Mouse (Mus musculus): Measurements from ENCODE around the gene Mfsd14a.

The Mfsd14a gene

DNA sequence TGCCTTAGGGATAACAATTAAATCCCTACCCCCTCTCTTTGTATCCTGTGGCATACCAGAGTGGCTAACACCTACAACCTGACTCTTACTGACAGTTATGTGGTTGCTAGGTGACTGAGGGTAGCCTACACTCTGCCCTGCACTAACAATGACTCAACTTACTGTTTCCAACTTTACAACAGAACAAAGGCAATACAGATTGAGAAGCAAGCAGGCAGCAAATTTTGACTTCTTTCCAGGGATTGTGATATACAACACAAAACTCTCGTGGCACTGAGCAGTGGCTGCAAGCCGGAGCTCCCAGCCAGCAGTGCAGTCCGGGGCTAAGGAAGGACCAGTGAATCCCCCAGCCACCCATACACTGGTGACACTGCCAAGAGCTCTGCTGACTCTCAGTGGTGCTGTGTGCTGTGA lies 10.4 kb downstream of the Mfsd14a start:
- no peak for DNase-seq (ENCODE audit: low spot score)

DNA sequence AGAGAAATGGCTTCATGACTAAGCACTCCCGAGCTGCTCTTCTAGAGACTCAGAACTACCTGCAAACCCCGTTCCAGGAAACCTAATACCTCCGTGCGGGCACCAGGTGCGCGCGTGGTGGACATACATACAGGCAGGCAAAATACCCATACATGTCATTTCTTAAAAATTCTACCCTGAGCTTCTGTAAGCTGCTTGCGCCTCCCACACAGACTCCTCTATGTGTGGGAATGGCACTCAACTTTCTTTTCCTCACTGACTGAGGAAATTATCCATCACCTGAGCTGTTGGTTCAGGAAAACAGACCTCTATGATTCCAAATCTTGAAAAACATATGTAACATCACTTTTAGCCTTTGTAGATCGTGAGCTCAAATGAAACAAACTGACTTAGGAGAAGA lies 11.8 kb downstream of the Mfsd14a start:
- DNase-seq (ENCODE audit: low spot score), result no peak

DNA sequence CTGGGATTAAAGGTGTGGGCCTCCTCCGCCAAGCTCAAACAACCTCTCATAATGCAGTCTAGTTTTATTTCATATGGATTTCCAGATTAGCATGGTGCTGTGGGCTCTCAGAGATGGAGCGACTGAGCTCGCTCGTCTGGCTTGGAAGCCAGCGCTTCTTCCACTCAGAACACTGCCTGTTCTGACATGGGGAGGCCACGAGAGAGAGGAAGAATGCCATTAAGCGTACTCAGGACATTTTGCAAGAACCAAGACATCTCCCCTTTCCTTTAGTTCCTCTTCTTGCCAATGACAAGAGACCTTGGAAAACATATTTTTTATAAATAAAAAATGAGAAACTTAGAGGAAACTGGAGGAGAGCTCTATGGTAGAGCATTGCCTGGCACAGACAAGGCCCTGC lies 13.7 kb downstream of the Mfsd14a start:
- DNase-seq (ENCODE audit: low spot score), result no peak

DNA sequence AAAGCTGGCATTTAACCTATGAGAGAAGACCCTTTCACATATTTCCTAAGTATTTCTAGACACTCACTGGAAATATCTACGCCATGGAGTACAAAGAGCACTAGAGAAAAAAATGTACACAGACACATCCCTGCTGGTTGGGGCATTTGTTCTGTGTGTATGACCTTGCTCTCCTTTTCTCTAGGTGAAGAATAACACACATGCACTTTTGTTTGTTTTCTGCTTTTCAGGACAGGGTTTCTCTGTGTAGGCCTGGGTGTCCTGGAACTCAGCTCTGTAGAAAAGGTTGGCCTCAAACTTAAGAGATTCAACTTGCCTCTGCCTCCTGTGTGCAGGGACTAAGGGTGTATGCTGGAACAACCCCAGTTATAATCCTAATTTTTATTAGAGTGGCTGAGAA lies 16.1 kb downstream of the Mfsd14a start:
- no peak for DNase-seq (ENCODE audit: low spot score)

DNA sequence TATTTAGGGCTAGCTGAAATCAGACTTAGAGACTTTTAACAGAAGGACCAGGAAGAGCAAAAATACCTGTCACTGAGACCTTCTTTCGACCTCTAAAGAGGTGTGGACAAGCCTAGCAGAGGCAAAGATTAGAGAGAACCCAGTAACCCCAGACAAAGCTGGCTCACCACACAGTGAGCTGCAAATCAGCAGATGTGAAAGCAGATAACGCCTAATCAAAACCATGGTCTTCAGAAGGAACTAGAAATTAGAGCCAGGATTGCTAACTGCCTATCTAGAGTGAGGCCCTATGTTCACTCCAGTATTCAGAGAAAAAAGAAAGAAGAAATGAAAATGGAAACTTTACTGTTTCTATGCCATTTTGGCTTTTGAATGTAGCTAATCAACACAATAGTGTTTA lies 20.1 kb downstream of the Mfsd14a start:
- no peak for DNase-seq (ENCODE audit: low spot score)

DNA sequence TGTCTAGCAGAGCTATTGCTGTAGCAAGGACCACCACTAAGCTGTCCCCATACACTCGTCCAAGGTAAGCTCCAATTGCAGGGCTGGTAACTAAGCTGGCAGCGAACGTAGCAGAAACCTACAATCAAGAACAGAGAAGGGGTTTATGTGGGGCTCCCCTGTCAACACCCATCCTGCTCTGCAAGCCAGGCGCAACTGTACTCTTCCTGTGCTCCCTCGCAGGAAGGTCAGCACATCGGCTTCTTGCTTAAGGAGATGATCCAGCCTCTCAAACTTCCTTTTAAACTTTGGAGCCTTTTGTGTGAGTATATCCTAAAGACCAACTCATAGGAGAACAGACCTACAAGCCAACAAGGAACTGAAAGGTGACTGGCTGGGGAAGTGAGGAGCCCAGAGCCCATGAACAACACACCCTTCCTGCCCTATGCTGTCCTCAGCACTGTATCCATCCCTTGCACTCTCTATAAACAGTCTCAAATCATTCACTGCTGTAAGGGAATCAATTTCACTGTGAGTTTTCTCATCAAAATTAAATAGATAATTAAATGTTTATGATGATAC lies 20.6 kb downstream of the Mfsd14a start:
- no peak for DNase-seq (ENCODE audit: low spot score)

DNA sequence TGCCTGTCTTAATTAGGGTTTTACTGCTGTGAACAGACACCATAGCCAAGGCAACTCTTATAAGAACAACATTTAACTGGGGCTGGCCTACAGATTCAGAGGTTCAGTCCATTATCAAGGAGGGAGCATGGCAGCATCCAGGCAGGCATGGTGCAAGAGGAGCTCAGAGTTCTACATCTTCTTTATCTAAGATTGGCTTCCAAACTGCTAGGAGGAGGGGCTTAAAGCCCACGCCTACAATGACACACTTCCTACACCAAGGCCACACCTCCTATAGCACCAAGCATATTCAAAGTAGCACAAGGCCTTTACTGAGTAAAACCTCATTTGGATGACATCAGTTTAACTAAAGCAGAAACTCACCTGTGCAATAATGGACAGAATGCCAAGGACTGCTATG lies 22.5 kb downstream of the Mfsd14a start:
- no peak for DNase-seq (ENCODE audit: low spot score)

DNA sequence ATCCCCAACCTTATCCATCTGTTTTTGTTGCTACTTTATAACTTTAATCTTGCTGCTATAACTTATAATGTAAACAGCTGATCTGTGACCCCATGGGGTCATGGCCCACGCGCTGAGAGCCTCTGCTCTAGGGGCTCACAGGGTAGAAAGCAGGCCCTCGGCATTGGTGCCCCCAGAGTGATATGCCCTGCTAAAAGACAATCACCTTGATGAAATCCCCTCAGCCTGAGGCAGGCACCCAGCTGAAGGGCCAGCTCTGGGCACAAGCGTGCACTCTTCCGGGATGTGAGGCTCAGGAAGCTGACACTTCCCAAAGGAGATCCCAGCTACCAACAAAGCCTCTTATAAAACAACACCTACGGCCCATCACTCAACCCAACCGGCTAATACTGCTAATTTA lies 23.9 kb downstream of the Mfsd14a start:
- no peak for DNase-seq (ENCODE audit: low spot score)

DNA sequence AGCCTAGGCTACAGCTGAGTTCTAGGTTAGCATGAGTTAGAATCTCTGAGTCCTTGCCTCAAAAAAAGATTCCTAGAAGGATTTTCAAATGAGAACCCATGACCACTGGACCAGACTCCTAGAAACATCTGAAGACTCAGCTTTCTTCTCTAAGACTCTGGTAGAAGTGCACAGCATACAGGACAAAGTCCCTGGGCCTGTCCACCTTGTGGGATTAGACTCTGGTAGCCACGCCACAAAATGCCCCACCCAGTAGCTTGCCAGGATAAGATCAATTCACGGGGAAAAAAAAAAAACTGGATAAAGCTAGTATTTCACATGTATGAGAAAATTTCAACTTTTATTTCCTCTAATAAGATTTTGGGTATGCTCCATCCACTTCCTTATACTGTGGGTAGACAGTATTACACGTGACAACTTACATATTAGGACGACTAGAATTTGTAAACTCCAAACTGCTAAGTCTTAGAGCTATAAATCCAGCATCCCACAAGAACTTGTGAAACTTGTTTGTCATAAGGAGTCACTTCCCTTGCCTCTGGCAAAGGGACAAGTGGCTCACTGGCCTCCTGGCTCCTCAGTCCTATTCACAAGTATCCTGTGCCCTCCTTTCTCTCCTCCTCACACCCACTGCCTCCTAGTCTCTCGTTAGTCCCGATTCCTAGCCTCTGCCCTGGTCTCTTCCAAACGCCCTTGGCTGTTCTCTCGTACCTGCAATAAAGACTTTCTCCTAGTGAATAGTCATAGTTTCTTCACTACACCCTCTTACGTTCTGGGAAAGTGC lies 24.6 kb downstream of the Mfsd14a start:
- DNase-seq (ENCODE audit: low spot score), result no peak

DNA sequence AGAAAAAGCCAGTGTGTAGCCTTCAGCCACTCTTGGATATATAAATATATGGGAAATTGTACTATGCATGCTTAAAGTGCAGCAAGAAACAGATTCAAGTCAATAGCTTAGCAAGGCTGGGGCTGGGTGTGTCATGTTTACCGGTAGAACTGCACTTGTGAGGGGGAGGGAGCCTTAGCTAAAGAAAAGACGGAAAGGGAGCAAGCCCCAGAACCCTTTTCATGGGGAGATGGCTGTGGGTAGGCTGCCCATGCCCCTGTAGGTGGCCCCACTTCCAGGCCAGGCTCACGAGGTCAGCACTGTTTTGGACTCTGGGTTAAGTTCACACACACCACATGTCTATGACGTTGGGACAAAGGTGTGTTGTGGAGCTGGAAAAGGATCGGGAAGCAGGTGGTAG lies 26.7 kb downstream of the Mfsd14a start:
- no peak for DNase-seq (ENCODE audit: low spot score)

DNA sequence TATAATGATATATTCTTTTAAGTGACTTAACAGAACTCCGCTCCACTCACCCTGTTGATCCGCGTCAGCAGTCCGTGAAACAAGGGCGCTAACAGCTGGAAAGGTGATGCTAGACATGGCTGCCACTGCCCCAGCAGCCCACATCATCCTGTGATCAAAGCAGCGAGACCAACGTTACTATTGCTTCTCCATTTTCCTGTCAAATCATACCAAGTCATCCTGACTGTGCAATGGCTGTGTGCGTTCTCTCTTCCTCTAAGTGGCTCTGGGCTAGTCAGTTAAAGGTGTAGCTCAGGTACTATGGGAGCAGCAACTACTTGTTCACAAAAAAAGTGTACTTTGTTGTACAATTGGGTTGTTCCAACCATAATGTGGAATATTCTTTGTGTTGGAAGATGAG lies 27.6 kb downstream of the Mfsd14a start:
- DNase-seq (ENCODE audit: low spot score), result no peak

DNA sequence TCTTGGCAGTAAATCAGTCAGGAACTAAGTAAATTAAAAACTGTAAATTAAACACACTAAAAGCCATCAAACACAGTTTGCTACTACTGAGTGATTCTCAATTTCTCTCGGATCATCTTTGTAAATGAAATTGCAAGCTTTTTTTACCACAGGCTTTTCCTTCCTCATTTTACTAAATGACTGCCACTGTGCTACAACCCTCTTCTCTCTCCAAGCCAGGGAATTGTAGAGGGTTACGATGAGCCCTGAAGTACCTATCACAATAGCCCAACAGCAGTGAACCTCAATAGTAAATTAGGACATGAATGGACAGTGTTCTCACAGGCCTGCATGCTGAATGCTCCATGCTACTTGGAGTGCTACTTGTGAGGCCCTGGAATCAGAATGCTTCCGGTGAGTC lies 28.4 kb downstream of the Mfsd14a start:
- no peak for DNase-seq (ENCODE audit: low spot score)

DNA sequence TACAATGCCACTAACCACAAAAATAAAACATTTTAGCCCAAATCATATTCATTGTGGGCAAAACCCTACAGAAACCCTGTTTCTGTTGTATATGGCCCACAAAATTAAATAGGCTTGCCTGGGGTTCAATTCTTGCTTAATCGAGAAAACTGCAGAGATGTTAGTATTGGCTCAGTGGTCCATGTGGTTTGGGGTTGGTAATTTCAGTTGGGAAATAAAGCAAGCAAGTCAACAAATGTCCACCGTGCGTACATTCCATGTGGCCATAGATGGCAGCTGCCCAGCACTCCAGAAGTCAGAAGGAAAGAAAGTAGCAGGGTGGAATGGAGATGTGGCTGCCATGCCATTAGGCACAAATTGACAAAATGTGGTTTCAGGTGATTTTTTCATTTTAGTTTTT lies 29.5 kb downstream of the Mfsd14a start:
- no peak for DNase-seq (ENCODE audit: low spot score)

DNA sequence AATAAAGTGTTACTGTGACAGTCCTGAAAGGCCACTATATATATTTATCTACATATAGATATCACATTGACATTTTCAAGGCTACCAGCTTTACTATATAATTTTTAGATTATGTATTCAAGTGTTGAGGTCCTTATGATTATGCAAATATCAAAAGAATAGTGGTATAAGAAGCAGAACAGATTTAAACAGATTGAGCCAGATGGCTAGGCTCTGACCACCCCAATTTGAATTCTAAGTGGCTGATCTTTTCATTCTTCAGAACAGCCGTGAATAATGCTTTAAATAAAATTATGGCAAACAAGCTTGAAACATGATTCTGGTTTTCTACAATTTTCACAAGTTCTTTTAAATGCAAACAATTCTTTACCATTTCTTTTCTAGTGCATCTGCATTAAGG lies 31.0 kb downstream of the Mfsd14a start:
- no peak for DNase-seq (ENCODE audit: low spot score)

DNA sequence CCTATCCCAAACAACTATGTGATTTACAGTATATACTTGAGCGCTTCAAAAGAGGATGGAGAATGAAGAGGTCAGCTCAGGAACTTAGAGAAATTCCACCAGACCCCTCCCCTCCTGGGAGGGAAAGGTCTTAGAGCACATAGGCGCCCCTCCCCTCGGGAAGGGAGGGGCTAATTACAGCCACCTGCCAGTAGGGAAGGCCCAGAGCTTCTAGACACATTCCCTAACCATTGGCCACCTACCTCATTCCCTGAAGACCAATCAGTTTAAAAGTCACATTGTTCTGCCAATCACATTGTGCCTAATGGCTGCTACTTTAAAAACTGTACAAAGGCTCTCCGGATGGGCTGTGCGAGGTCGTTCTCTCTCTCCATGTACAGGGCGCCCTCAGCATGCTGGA lies 39.8 kb downstream of the Mfsd14a start:
- DNase-seq (ENCODE audit: low spot score), result no peak

DNA sequence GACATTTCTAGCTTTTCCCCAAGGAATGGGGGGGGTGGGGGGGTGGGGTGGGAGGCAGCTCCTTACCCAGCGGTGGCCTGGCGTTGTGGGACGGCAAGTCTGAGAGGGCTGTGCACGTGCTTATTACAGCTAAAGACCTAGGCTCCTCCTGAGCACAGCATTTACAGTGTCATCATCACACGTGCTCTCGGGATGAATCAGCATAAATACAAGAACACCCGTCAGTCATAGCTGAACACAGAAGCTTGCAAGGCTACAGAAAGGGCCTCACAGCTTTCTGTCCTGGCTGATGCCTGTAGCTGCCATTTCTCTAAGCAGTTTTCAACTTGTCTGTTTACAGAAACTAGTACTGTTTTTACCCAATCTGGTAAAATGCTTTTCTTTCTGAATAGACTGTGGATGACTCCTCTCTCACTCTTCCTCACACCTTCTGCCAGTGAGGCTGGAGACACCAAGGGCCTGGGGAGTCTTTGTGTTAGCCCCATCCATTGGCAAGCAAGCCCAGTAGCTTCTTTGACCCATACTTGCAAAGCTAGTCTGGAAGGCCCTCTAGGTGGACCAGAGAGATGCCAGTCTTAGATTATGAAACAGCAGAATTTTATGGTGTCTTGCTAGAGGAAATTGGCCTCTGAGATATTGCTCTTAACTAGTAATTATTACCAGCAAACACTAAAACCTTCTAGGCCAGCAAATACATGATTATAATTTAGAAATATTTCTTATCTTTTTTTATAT lies 41.7 kb downstream of the Mfsd14a start:
- DNase-seq (ENCODE audit: low spot score), result no peak

DNA sequence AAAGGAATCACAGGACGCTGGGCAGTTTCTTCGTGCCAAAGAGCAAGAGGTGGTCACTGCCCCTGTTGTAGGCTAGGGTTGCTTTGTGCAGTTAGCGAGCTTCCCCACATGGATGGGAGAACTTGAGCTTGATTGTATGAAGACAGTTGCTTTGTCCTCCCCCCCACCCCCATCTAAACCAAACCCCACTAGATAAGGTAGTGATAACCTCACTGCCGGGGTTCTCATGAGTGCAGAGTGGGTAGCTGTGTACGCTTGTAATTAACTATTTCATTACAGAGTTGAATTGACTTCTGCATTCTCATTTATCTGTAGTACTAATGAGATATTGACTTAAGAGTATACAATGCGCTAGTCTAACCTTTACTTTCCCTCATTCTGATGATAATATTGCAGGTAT lies 43.6 kb downstream of the Mfsd14a start:
- no peak for DNase-seq (ENCODE audit: low spot score)

DNA sequence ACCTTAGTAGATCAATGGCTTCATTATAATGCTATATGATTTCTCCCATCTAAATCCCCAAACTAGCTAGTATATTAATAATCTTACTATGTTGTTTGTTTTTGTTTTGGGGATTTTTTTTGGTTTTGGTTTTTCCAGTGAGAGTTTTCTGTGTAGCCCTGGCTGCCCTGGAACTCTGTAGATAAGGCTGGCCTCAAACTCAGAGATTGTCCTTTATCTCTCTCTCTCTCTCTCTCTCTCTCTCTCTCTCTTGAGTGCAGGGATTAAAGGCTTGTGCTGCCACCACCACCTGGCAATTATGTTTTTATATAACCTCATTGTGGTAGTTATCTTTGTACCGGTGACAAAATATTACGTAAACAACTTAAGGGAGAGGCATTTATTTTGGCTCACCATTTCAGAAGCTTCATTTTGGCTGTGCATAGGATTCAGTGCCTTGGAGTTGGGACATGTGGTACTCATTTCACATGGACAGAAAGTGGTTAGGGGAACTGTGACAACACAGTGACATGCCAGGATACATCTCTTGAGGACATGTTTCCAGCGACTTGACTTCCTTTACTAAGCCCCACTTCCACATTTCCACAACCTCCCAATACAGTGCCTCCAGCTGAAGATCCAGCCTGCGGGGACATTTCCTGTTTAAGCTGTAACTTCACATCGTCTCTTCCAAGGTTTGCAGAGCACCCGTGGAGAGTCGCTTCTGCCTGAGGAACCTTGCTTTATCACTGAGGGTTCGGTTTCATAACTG lies 47.0 kb downstream of the Mfsd14a start:
- no peak for DNase-seq (ENCODE audit: low spot score)

DNA sequence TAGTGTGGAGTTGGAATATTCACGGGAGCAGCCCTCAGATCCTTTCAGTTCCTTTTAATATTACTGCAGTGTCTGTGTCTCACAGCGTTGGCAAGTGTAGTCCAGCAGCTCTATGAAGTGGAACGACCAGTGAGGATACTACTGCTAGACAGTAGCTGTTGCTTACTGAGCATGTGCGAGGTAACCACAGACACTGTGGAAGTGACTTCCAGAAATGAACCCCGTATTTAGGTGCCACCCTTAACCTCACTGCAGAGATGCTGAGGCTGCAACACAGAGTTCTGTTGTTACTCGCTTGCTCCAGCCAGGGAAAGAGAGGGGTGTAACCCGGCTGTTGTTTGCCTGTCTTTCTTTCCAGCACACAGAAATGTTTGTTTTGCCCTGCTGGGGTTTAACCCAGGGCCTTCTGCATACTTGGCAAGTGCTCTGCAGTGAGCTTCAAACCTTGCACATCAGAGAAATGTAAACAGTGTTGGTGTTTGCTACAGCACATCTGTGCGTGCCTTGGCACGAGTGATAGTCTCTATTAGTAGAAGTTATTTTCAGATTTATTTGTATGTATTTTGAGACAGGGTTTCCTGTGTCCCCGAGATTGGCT lies 48.1 kb downstream of the Mfsd14a start, which contains the start of gene Trmt13:
Trmt13 (minus strand) TSS at position 293 of the 598 bp plus-strand sequence.
- DNase-seq (ENCODE audit: low spot score), result peak; percentile 28

DNA sequence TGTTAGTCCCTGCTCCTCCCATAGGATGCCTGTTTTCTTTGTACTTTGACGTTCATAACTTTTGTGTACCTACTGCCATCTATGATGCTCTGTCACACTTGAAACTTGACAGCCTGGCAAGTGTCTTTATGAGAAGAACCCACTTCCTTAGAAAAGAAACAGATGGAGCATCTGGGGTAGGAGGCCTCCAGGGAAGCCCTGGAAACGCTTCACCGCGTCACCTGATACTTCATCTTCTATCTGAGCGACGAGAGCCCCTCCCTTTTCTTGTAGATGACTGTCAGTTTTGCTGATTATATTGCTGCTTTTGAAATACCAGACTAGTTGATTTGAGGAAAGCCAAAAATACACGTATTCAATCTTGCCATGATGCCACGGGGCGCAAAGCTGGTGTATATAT lies 57.9 kb downstream of the Mfsd14a start:
- DNase-seq (ENCODE audit: low spot score), result no peak

DNA sequence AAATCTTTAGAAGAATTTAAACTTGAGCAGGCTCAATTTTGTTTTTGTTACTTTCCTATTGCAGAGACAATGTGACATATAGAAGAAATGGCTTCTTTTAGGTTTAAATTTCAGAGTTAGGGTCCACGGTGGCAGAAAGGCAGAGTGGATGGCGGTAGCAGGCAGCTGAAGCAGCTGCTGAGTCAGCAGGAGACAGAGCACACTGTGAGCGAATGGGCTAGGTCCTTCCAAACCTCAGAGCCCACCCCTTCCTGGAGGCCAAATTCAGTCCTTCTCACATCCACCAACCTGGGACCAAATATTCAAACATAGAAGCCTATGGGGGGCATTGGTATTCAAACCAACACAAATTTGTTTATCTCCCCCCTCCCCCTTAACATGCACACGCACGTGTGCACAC lies 60.7 kb downstream of the Mfsd14a start:
- no peak for DNase-seq (ENCODE audit: low spot score)

DNA sequence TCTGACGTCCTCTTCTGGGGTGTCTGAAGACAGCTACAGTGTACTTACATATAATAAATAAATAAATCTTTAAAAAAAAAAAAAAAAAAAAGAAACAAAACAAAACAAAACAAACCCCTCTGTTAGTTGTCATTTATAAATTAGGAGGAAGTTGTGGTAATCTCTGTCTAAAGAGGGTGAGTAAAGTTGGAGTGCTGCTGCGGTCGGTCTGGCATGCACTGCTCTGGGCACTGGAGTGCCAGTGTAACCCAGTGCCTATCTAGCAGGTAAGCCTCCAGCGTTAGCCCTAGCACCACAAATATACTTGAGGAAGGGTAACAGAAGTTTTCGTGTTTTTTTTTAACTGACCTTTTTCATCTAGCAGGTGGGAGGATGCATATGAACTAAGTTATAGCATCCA lies 61.5 kb downstream of the Mfsd14a start:
- DNase-seq (ENCODE audit: low spot score), result no peak
